9 mouse cellular contexts compared by ENCODE assay signal in the genomic region with DNA sequence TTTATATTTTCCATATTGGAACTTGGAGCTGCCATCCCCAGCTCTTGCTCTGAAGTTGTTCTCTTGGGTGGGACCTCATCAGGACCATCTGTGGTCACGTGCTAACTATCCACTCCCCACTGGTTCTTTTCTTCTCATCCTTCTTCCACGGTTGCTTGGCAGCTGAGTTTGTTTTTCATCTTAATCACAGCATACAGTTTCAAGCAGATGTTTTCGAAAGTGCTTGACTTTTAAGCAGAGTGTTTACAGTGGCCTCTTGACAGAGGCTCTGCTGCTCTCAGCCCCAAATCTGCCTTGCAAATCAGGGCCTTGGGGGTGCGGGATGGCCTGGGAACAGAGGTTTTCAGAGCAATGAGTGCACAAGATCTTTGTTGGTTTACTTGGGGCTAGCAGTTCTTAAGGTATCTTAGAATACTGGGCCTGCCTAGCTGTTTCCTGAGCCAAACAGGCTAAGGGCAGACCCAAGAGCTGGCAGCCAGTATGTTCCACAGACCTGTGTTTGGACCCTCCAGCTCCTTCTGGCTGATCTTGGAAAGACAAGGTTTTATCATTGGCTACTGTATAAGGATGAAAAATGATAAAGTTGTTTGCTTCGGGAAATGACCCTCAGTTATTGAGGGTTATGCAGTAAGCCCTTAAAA.
DNase-seq lines count a peak whose midpoint lies in the region; ATAC-seq and TF ChIP-seq lines count a peak whose summit lies in the region.
"Had no signal": no experiment of that assay in that cellular context is flagged by ENCODE, and none has a peak within 500 bp of the region (broad histone marks: within the 10 kb centered on the region; RNA-seq: fewer than 3 reads in every experiment).

No protein-coding gene starts in this region.

- peak overlapping the region; percentile 11; the same call in 1 of the 2 replicates for H3K27ac ChIP-seq in hindbrain, postnatal 0 days
- H3K27ac ChIP-seq in hindbrain, embryonic 11.5 days (ENCODE audit: low read depth, low read length), result no peak overlapping the region
- H3K27ac ChIP-seq in heart, embryonic 11.5 days (ENCODE audit: low read depth, low read length), result peak overlapping the region; percentile 75

- no peak for TF ChIP-seq CTCF in hindbrain, postnatal 0 days (IDR thresholded peaks at IDR 0.05; ENCODE audit: low read depth)

- H3K9me3 ChIP-seq in hindbrain, postnatal 0 days (ENCODE audit: low read length), result no peaks in the 10 kb centered on the region
- no peaks in the 10 kb centered on the region for H3K9me3 ChIP-seq in hindbrain, embryonic 11.5 days (ENCODE audit: control insufficient read depth, low read length)
- no peaks in the 10 kb centered on the region for H3K9me3 ChIP-seq in heart, embryonic 11.5 days (replicated peaks; ENCODE audit: control insufficient read depth, low read length)
- H3K9me3 ChIP-seq: megakaryocyte, embryonic 14.5 days had no signal

- no peak for ATAC-seq in hindbrain, postnatal 0 days
- no peak for ATAC-seq in hindbrain, embryonic 11.5 days (ENCODE audit: low FRiP score)
- peak; percentile 55; the same call in 1 of the 2 replicates for ATAC-seq in heart, embryonic 11.5 days (replicated peaks; ENCODE audit: insufficient number of reproducible peaks, low FRiP score, low TSS enrichment)

- H3K4me2 ChIP-seq in hindbrain, postnatal 0 days (ENCODE audit: low read depth, low read length), result no peak overlapping the region
- H3K4me2 ChIP-seq in hindbrain, embryonic 11.5 days (replicated peaks; ENCODE audit: low read depth, low read length), result no peak overlapping the region
- no peak overlapping the region for H3K4me2 ChIP-seq in heart, embryonic 11.5 days

- H3K36me3 ChIP-seq in hindbrain, postnatal 0 days (ENCODE audit: insufficient read depth, low read length), result no peaks in the 10 kb centered on the region
- no peaks in the 10 kb centered on the region for H3K36me3 ChIP-seq in hindbrain, embryonic 11.5 days (ENCODE audit: control insufficient read depth, insufficient read depth, low read length)
- H3K36me3 ChIP-seq in heart, embryonic 11.5 days (ENCODE audit: control insufficient read depth, insufficient read depth, low read length), result no peaks in the 10 kb centered on the region

- no peaks in the 10 kb centered on the region for H3K4me1 ChIP-seq in hindbrain, postnatal 0 days (ENCODE audit: insufficient read depth, low read length)
- no peaks in the 10 kb centered on the region for H3K4me1 ChIP-seq in hindbrain, embryonic 11.5 days (replicated peaks; ENCODE audit: control insufficient read depth, insufficient read depth, low read length)
- H3K4me1 ChIP-seq in heart, embryonic 11.5 days (ENCODE audit: control insufficient read depth, insufficient read depth, low read length), result peaks cover 22% of the 10 kb centered on the region
- H3K4me1 ChIP-seq: megakaryocyte, embryonic 14.5 days had no signal

- no peaks in the 10 kb centered on the region for H3K27me3 ChIP-seq in hindbrain, postnatal 0 days (ENCODE audit: insufficient read depth, low read length)
- no peaks in the 10 kb centered on the region for H3K27me3 ChIP-seq in hindbrain, embryonic 11.5 days (ENCODE audit: control insufficient read depth, insufficient read depth, low read length)
- H3K27me3 ChIP-seq in heart, embryonic 11.5 days (ENCODE audit: control insufficient read depth, insufficient read depth, low read length), result no peaks in the 10 kb centered on the region
- H3K27me3 ChIP-seq: megakaryocyte, embryonic 14.5 days had no signal

- H3K9ac ChIP-seq in hindbrain, postnatal 0 days (replicated peaks; ENCODE audit: low read length), result no peak overlapping the region
- H3K9ac ChIP-seq in hindbrain, embryonic 11.5 days (ENCODE audit: low read depth, low read length), result no peak overlapping the region
- no peak overlapping the region for H3K9ac ChIP-seq in heart, embryonic 11.5 days (ENCODE audit: low read depth, low read length)

- H3K4me3 ChIP-seq in hindbrain, postnatal 0 days (ENCODE audit: low read length), result no peak overlapping the region
- H3K4me3 ChIP-seq in hindbrain, embryonic 11.5 days (ENCODE audit: low read depth, low read length), result no peak overlapping the region
- no peak overlapping the region for H3K4me3 ChIP-seq in heart, embryonic 11.5 days (ENCODE audit: low read depth, low read length)
- H3K4me3 ChIP-seq: megakaryocyte, embryonic 14.5 days had no signal

- DNase-seq in hindbrain, postnatal 0 days (ENCODE audit: low spot score), result no peak
- DNase-seq in hindbrain, embryonic 11.5 days (ENCODE audit: low spot score), result no peak
- DNase-seq in embryo, embryonic 10.5 days (ENCODE audit: low spot score), result peak; percentile 20
- DNase-seq in lung, postnatal 10 days, result peak; percentile 68
- DNase-seq in adrenal gland, adult 8-10 months, result no peak
- DNase-seq in layer of hippocampus, postnatal 36 days, result no peak
- no peak for DNase-seq in adrenal gland, postnatal 36 days

- 31% methylated on average over 5 of the region's 5 CpGs for WGBS in hindbrain, postnatal 0 days
- 31% methylated on average over 5 of the region's 5 CpGs for WGBS in hindbrain, embryonic 11.5 days
- WGBS in heart, embryonic 11.5 days (ENCODE audit: insufficient replicate concordance), result 20% methylated on average over 5 of the region's 5 CpGs

Comparison
In these comparisons a context has a peak if more than half of its experiments do, and no peak if none do; other contexts are left out.
1. DNase-seq: peak in embryo, embryonic 10.5 days (single experiment) and lung, postnatal 10 days (single experiment); none in hindbrain, postnatal 0 days (single experiment), hindbrain, embryonic 11.5 days (single experiment), adrenal gland, adult 8-10 months (single experiment), layer of hippocampus, postnatal 36 days (0 of 2) and adrenal gland, postnatal 36 days (0 of 2).